Mouse (Mus musculus) heart, adult 11 months (tissue): Measurements from ENCODE around the gene Nav3.

ENCODE experiments used
- DNase-seq: peaks from one replicate; pipeline ENCODE4 v3.0.0; 2022

Gene Nav3

DNA sequence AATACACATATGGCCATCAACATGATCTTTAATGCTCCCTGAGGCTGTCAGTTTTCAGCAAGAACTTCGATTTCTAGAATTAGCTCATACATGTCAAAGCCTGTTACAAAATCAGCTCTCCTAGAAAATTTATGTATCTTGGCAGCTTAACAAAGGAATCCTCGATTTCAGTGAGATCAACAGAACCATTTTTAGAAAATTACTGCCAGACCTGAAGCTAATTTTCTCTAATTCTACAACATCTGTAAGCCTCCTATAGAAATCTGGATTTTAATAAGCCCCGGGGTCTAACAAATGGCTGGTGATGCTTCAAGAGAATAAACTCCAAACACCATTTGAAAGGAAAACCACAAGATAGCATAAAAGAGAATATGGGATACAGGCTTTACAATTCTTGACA is 659.0 kb downstream of the Nav3 start:
- DNase-seq: no peak

DNA sequence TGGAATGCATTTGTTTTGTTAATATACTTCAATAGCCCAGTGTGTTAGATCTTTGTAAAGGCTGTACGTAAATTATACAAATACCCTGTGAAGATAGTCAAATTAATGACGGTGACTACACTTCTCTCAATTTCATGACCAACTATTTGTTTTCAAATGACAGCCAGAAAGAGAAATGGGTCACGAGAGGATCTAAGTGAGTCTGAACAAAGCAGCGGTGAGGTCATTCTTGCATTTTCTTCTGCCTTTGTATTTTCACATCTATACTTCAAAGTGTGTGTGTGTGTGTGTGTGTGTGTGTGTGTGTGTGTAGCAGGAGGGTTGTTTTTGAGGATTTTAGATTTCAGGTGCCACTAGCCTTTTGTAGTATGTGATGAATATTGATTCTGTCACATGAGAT is 662.5 kb downstream of the Nav3 start:
- DNase-seq: no peak

DNA sequence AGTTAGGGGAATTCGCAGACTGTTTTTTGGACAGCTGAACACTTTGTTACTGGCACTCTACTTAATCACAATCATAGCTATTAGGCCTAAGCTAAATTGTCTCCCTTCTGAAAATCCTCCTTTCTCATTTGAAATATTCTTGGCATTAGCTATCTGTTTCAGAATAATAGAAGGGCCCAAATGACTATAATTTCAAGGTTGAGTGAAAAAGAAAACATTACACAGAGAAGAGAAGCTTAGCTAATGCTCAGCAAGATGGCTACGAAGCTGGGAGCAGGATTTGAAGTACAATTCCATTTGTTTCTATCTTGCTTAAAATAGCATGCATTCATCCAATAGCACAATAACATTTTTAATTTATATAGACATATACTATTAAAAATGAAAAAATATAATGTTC is 667.3 kb downstream of the Nav3 start:
- no peak for DNase-seq

GRCm38 (mm10) chr10:109779109-109779508 is 676.9 kb downstream of the Nav3 start:
- DNase-seq: no peak

DNA sequence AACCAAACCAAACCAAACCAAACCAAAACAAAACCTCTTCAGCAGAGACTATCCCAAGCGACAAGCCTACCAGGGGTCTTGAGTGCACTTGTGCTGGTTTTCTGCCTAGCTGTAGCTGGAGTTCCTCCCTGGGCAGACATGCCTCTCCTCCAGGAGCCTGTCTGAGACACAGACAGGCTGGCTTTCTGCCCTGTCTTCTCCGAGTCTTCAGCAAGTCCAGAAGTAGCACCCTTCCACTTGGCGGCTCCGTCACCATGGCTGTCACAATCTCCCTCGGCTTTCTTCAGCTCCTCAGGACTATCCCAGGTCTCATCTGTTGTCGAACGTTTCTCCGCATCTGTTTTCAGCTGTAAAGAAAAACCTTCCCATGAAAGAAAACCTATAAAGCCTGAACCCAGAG is 686.9 kb downstream of the Nav3 start:
- no peak for DNase-seq

DNA sequence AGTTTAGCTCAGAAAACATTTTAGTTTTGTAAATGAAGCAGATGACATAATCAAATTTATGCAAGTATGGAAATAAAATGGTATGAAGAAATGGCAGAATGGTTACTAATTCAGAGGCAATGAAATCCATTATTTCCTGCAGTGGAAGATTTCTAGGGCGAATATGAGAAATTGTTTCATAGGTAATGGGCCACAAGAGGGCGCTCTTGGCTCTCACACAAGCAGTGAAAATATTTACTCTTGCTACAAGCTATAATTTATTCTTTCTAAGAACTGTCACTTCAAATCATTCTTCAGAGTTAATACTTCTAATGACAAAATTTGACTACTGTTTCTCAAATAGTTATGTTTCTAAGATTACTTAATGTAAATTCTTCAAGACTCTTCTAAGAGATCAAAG is 690.4 kb downstream of the Nav3 start:
- no peak for DNase-seq

DNA sequence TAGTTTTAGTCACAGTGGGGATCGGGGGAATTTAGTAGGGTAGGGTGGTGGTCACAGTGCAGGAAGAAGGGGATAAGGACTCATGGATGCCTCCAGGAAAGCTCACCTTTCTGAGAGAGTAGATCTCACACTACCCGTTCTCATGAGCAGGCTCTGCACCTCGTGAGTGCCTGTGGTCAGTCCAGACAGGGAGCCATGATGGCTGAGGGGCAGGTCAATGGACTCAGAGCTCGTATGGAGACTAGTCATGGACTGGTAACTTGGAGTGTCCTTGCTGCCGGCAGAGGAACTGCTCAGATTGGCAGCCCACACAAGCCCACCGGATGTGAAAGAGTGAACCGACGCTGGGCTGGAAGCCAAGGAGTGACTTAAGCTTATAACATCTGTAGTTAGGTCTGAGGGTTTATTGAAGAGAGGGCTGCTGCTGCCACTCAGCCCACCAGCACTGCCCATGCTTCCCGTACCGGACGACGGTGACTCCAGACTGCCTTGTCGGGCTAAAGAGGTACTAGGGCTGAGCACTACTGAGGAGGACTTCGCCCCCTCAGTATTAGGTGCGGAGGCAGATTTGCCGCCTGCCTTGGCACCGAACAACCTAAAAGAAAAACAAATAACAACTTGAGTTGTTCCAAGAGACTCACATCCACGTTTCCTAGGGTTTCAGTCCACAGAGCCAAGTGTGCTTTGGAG is 691.4 kb downstream of the Nav3 start:
- no peak for DNase-seq

DNA sequence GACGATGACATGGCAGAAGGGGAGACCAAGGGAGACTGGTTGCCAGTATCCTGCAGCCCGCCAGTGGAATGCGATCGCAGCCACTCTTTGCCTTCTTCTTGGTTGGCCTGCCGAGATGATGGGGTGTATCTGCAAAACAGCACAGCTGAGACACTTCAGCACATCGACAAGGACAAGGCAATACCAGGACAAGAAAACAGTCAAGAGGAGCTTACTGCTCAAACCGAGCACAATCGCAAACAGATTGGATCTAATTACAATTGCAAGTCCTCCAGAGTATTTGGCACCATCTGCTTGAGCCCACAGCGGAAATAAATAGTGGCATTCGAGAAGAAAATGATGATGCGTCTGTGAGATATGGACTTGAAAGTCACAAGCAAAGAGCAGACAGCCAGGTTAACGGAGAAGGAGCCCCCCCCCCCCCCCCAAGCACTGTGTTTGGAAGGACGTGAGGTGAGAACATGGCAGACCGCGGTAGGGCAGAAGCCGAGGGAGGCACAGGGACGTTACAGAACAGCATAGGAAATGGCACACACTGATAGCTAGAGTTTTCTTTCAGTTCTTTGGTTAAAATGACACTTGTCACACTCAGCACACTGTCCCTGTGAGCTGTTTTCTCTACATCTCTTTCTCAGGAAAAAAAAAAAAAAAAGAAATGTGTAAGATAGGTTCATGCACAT is 696.9 kb downstream of the Nav3 start:
- DNase-seq: no peak

DNA sequence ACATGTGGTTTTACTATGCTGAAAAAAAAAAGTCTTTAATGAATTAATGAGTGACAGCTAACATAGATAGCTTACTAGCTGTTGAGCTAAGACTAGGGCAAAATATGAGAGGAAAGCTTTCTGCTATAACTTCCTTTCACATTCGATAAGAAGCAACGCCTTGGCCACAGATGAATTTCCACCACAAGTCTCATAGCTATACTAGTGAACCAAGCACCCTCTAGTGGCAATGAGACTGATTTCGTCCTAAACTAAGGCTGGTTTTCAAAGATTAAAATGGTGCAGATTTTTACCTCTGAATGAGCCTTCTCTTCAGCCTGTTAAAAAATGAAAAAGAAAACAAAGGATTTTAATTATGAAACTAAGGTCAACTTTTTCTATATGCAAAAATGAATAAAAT is 709.1 kb downstream of the Nav3 start:
- no peak for DNase-seq

DNA sequence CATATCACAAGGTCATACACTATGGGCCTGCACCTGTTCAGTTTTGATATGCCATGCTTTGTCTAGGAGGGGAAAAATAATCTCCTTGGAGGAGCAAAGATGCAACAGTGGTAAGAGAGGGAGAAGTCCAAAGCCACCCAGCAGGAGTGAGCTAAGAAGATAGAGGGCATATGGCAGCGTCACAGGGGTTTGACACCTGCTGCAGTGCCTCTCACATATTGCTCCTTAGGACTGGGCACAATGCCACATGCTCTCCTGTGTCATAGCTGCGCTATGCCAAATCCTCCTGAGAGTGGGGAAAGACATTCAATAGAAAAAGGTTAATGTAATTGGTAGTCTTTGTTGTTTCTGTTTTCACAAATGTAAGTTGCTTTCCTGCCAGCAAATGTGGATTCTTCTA is 714.3 kb downstream of the Nav3 start:
- DNase-seq: no peak

DNA sequence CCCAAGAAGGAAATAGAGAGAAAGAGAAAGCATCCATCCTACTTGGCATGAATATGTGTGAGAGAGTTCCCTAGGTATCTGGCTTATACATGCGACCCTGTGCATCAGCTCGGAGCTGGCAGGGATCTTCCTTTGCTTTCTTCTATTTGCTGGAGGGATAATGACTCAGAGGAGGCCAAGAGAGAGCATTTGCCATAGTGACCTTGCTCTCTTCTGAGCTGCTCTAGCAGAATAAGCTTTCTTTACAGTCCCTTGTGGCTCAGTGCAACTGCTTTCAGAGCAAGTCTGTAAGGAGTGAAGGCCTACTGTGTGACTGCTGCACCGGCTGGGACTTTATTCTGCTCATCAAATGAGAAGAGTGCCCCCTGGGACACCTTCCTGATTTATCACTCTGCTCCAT is 715.7 kb downstream of the Nav3 start:
- DNase-seq: no peak

DNA sequence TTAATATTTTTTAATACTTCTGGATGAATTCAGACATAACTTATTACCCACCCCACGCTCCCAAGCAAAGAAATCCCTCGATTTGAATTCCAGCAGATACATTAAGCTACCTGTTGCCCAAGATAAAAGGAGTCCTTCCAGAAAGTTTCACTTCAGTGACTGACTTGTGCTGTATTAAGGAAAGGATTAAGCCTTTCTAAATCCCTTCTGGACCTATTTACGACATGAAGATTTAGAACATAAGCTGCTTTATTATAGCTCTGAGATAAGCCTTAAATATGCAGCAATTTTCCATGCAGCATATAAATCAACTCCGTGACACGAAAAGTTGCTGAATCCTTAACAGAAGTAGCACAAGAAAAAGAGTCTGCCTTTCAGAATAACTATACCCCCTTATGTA is 732.4 kb downstream of the Nav3 start:
- no peak for DNase-seq

GRCm38 (mm10) chr10:109718808-109719207 is 737.2 kb downstream of the Nav3 start:
- no peak for DNase-seq

DNA sequence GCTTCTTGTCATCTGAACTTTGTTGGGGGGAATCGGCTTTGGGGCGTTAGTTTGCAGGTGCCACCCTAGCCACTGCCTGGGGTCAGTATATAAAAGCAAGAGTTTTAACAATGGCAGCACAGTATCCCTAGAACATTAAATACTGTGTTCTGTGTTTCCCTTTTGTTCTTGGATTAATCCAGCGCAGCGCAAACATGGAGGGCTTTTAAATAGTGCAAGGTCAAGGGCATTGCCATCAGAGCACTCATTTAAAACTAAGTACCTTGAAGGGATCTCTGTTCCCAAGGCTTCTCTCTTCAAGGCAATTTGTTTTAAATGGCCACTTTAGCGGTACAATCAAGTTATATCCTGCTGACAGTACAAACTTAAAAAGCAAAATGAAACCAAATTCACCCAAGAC is 737.6 kb downstream of the Nav3 start:
- no peak for DNase-seq

DNA sequence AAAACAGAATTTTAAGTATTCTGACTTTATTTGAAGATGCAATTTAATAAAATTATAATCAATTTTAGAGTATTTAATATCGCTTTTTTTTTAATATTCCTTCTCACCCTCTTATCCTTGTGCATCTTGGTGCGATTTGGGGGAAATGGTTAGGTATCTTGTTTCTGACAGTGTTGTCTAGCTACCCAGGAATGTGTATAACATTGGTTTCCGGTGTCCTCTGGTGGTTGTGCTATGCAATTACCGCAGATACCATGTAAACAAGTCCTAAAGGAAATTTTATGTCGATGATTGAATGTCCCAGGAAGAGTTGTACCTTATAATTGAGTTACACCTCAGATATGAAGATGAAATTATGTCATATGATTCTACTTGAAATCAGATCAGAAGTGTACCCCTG is 743.0 kb downstream of the Nav3 start:
- DNase-seq: no peak

DNA sequence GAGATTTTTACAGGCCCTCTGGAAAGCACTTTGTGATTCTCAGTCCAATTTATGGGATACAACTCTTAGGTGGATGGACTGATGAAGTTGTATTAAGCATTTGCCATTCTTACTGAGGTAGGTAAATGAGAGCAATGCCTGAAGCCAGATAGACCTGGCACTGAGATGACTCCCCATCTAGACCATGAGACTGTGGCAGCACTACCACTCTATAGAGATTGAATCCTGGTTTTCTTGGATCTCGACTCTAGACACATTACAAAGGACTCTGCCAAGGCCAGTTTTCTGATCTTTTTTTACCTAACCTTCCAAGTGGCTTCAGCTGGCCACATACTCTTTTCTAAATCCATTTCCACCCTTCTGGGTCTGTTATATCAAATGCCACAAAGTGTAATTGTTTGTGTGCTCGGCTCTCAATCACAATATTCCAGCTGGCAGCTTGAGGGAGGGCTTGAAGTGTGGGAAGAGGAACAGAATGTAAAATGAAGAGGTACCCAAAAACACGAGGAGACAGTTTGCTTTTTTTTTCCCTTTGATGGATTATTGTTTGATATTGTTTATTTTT is 756.2 kb downstream of the Nav3 start:
- no peak for DNase-seq

DNA sequence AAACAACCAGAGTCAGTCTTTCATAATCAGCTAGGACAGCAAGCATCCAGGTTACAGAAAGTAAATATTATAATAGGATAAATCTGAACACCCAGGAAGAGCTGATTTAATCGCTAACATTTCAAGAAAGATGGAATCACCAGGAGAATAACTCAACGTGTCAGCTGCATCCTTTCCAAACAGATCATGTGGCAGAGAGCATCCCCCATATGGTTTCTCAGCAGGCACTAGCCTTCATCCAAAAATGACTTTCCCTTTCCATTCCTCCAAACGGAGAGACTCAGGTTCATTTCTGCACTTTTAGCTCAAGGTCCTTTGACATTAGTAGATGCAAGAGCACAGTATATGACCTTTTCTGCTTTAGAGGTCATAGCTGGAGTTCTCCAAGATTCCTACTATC is 765.4 kb downstream of the Nav3 start:
- DNase-seq: no peak

- DNase-seq: peak; percentile 88
These were observed 771.6 kb downstream of the Nav3 start for GRCm38 (mm10) chr10:109684109-109685056.

GRCm38 (mm10) chr10:109672896-109673295 is 783.1 kb downstream of the Nav3 start:
- no peak for DNase-seq

DNA sequence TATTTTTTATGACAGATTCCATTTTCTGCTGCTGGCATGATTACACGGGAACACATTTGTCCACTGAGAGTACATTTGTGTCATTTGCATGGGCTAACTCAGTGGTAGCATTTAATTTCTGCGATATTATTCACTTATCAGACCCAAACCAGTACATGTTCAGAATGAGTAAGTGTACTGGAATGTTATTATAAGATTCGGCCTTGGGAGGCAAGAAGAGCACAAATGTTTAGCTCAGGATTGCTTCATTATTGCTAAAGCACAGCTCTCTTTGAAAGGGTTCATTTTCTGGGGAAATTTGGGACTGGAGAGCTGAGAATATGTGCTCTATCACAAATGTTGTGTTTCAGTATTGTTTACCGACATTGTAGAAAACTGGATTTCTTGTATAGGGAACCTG is 788.6 kb downstream of the Nav3 start:
- no peak for DNase-seq

- DNase-seq: peak; percentile 88
These were observed 791.2 kb downstream of the Nav3 start for GRCm38 (mm10) chr10:109664629-109665317.

- DNase-seq: no peak
These were observed 804.5 kb downstream of the Nav3 start for GRCm38 (mm10) chr10:109651516-109651915.

DNA sequence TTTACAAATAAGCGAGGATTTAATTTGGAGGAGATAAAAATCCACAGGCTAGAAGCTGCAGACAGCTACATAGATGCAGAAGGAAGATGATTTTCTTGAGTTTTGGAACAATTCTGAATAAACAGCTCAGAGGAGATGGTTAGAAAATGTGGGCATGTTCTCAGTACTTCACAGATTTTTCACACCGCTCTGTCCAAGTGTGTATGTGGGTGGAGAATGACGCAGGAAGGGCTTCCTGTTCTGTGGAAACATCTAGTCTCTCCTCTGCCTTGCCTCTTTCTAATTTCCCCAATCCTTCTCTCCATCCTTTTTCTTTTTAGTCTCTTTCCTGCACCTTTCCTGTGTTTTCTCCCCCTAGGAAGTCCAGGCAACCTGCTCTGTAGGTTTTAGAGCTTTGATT is 812.4 kb downstream of the Nav3 start:
- DNase-seq: peak; percentile 3
